Mouse (Mus musculus) hindbrain, embryonic 10.5 days (tissue): ENCODE results near the gene Adcy10. TPM values are rescaled to one million over a fixed set of nuclear protein-coding genes. Genes with fewer than 3 reads are reported as not detected.
A peak's percentile ranks its signal among the peaks of the same experiment; 100 is the strongest.

Experiments used
- DNase-seq: peaks from one replicate; pipeline ENCODE4 v3.0.0-alpha.2; 2017; ENCODE audit warnings: low spot score
- H3K27ac ChIP-seq: fragments of 300-500 bp; sonication (generic); 2 replicates; pipeline ENCODE4 v1.5.1; 2016; ENCODE audit warnings: mild to moderate bottlenecking, moderate library complexity
- H3K27me3 ChIP-seq: fragments of 300-500 bp; sonication (generic); 2 replicates; pipeline ENCODE4 v1.6.1; 2016; ENCODE audit warnings: mild to moderate bottlenecking; ENCODE audit not compliant: poor library complexity, insufficient read depth, severe bottlenecking
- H3K36me3 ChIP-seq: fragments of 300-500 bp; sonication (generic); 2 replicates; pipeline ENCODE4 v1.6.1; 2016; ENCODE audit warnings: mild to moderate bottlenecking, moderate library complexity
- H3K4me1 ChIP-seq: fragments of 300-500 bp; sonication (generic); replicated peaks from 2 replicates; pipeline ENCODE4 v1.6.1; 2016; ENCODE audit warnings: mild to moderate bottlenecking
- H3K4me3 ChIP-seq: fragments of 300-500 bp; sonication (generic); 2 replicates; pipeline ENCODE4 v1.5.1; 2016; ENCODE audit warnings: mild to moderate bottlenecking, moderate library complexity
- H3K9me3 ChIP-seq: fragments of 300-500 bp; sonication (generic); 2 replicates; pipeline ENCODE4 v1.6.1; 2016; ENCODE audit warnings: mild to moderate bottlenecking, moderate library complexity
- WGBS: fragments of 180-500 bp; shearing (Covaris S2); methylation state at CpG from one replicate; pipeline ENCODE4 v1.1.7; 2016; 5-methylcytosine and 5-hydroxymethylcytosine counted together
- polyA plus RNA-seq: library from polyadenylated mRNA; unstranded; fragments of >200 nt; fragmentation: Nextera tagmentation; extraction: Ambion mirVana; gene quantifications from 2 replicates; pipeline ENCODE4 v1.2.1, GENCODE M21; 2016

Adcy10 gene
- polyA plus RNA-seq, 1 experiment from 2014 or later = not detected

- no peak for DNase-seq
- WGBS = 87% methylated on average over 9 of the region's 9 CpGs
These were observed 74.1 kb downstream of the Adcy10 start for GRCm38 (mm10) chr1:165559073-165559472.

GRCm38 (mm10) chr1:165565283-165565682, 80.3 kb downstream of the Adcy10 start:
- WGBS = 93% methylated on average over 4 of the region's 4 CpGs
- no peaks in the 10 kb centered on the region for H3K4me1 ChIP-seq
- no peak for DNase-seq
- H3K36me3 ChIP-seq = no peaks in the 10 kb centered on the region
- H3K4me3 ChIP-seq = no peak overlapping the region
- H3K27ac ChIP-seq = no peak overlapping the region
- H3K9me3 ChIP-seq = no peaks in the 10 kb centered on the region
- H3K27me3 ChIP-seq = no peaks in the 10 kb centered on the region

More at GRCm38 (mm10) chr1:165559073-165559472, 74.1 kb downstream of the Adcy10 start:
- H3K27ac ChIP-seq = no peak overlapping the region
- H3K4me3 ChIP-seq = no peak overlapping the region
- no peaks in the 10 kb centered on the region for H3K36me3 ChIP-seq
- no peaks in the 10 kb centered on the region for H3K4me1 ChIP-seq
- no peaks in the 10 kb centered on the region for H3K9me3 ChIP-seq
- no peaks in the 10 kb centered on the region for H3K27me3 ChIP-seq

GRCm38 (mm10) chr1:165567466-165567865, 82.5 kb downstream of the Adcy10 start:
- no peaks in the 10 kb centered on the region for H3K9me3 ChIP-seq
- DNase-seq = no peak
- H3K4me3 ChIP-seq = no peak overlapping the region
- 75% methylated on average over 7 of the region's 7 CpGs for WGBS
- no peaks in the 10 kb centered on the region for H3K4me1 ChIP-seq
- H3K27me3 ChIP-seq = no peaks in the 10 kb centered on the region
- no peaks in the 10 kb centered on the region for H3K36me3 ChIP-seq
- H3K27ac ChIP-seq = no peak overlapping the region

DNA sequence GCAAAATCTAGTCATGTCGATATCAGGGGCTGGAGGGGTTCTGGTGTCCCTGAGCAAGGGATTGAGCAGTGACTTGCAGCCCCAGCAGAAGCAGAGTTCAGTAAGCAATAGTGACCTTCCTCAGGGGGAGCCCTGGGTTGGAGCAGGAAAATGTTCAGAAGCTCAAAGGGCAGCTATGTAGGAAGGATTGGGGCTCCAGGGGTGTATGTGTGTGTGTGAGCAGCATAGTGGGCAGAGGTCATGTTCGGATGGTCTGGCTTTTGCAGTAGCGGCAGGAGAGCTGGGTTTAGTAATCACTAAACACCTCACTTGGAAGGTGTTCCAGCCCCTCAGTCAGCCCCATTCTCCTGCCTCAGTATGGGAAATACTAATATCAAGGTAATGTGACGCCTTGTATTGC, 91.0 kb downstream of the Adcy10 start:
- no peaks in the 10 kb centered on the region for H3K36me3 ChIP-seq
- no peaks in the 10 kb centered on the region for H3K4me1 ChIP-seq
- H3K9me3 ChIP-seq = no peaks in the 10 kb centered on the region
- 80% methylated on average over 4 of the region's 4 CpGs for WGBS
- H3K27ac ChIP-seq = no peak overlapping the region
- no peak overlapping the region for H3K4me3 ChIP-seq
- H3K27me3 ChIP-seq = no peaks in the 10 kb centered on the region
- no peak for DNase-seq

- no peak for DNase-seq
- Histone ChIP-seq H3K4me3 (no peak overlapping the region), H3K36me3 (no peaks in the 10 kb centered on the region), H3K9me3 (no peaks in the 10 kb centered on the region), H3K27ac (no peak overlapping the region), H3K27me3 (no peaks in the 10 kb centered on the region), H3K4me1 (no peaks in the 10 kb centered on the region)
- WGBS = 82% methylated on average over 9 of the region's 9 CpGs
These were observed 91.6 kb downstream of the Adcy10 start for GRCm38 (mm10) chr1:165576459-165577112.

DNA sequence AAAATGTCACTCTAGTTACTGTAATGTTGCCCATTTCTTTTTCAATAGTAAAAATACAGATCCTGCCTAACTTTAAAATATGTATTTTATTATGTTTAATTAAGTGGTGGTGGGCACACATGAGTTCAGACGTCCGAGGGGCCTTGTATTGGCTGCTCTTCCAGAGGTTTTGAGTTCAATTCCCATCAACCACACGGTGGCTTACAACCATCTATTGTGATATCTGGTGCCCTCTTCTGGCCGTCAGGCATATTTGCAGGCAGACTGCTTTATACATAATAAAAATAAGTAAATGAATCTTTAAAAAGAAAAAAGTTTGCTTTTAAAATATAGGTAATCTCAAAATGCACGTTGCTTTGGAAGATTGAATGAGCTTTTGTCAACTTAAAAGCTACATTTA, 94.3 kb downstream of the Adcy10 start:
- Histone ChIP-seq H3K27ac (no peak overlapping the region), H3K36me3 (no peaks in the 10 kb centered on the region), H3K4me1 (peaks cover 2% of the 10 kb centered on the region; the same call in 1 of the 2 replicates), H3K27me3 (no peaks in the 10 kb centered on the region), H3K4me3 (no peak overlapping the region), H3K9me3 (no peaks in the 10 kb centered on the region)
- WGBS = 53% methylated on average over 5 of the region's 5 CpGs
- DNase-seq = no peak

- 97% methylated on average over 3 of the region's 3 CpGs for WGBS
- DNase-seq = no peak
- Histone ChIP-seq H3K27me3 (no peaks in the 10 kb centered on the region), H3K4me3 (no peak overlapping the region), H3K27ac (no peak overlapping the region), H3K36me3 (no peaks in the 10 kb centered on the region), H3K9me3 (no peaks in the 10 kb centered on the region), H3K4me1 (peaks cover 2% of the 10 kb centered on the region; the same call in 1 of the 2 replicates)
These were observed 96.3 kb downstream of the Adcy10 start for GRCm38 (mm10) chr1:165581255-165581654.

GRCm38 (mm10) chr1:165583529-165584184, 98.7 kb downstream of the Adcy10 start:
- Histone ChIP-seq H3K36me3 (no peaks in the 10 kb centered on the region), H3K9me3 (no peaks in the 10 kb centered on the region), H3K27me3 (no peaks in the 10 kb centered on the region), H3K4me1 (peaks cover 13% of the 10 kb centered on the region), H3K27ac (no peak overlapping the region), H3K4me3 (no peak overlapping the region)
- WGBS = 32% methylated on average over 12 of the region's 12 CpGs
- peak; percentile 85 for DNase-seq

DNA sequence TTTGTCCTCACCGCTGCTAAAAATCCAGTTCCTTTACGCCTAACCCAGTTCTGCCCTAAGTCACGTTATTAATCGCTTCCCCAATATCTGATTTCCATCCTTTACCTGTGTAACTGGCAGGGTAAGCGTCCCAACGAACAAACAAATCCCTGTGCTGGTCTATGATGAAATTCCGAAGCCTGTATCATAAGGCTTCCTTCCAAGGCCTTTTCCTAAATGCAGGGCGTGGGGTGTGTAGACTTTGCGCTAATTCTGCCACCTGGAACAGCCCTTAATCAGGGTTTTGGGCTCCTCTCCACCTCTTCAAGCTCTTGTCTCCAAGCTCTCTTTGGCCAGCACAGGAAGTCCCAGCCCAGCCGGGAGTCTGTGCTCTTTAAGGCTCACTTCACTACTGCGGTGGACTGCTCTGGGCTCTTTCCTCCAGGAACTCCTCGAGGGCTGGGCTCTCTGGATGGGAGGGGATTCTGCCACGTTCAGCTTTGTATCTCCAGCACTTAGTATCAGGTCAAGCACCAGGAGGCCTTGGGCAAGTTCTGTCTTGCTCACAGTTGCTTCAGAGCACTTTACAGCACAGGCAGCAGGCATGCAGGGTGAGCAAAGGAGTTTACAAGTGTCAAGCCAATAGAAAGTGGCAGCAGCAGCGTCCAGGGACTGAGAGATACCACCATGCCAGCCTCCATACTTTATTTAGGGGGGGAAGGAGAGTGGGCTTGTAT, 100.6 kb downstream of the Adcy10 start:
- Histone ChIP-seq H3K36me3 (peaks cover 3% of the 10 kb centered on the region), H3K4me3 (no peak overlapping the region), H3K4me1 (peaks cover 19% of the 10 kb centered on the region), H3K9me3 (no peaks in the 10 kb centered on the region), H3K27me3 (no peaks in the 10 kb centered on the region), H3K27ac (peak overlapping the region; percentile 40; the same call in 1 of the 2 replicates)
- WGBS = 69% methylated on average over 14 of the region's 14 CpGs
- no peak for DNase-seq

GRCm38 (mm10) chr1:165586366-165586765, 101.4 kb downstream of the Adcy10 start:
- Histone ChIP-seq H3K36me3 (peaks cover 11% of the 10 kb centered on the region), H3K27ac (no peak overlapping the region), H3K9me3 (no peaks in the 10 kb centered on the region), H3K4me3 (no peak overlapping the region), H3K27me3 (no peaks in the 10 kb centered on the region), H3K4me1 (peaks cover 19% of the 10 kb centered on the region)
- DNase-seq = no peak
- WGBS = 91% methylated on average over 1 of the region's 1 CpGs

- Histone ChIP-seq H3K27me3 (no peaks in the 10 kb centered on the region), H3K4me3 (no peak overlapping the region), H3K4me1 (peaks cover 17% of the 10 kb centered on the region), H3K9me3 (no peaks in the 10 kb centered on the region), H3K36me3 (peaks cover 26% of the 10 kb centered on the region), H3K27ac (peak overlapping the region; percentile 40; the same call in 1 of the 2 replicates)
- DNase-seq = no peak
- WGBS = 64% methylated on average over 8 of the region's 8 CpGs
These were observed 102.9 kb downstream of the Adcy10 start for GRCm38 (mm10) chr1:165587845-165588244.

- no peaks in the 10 kb centered on the region for H3K9me3 ChIP-seq
- no peaks in the 10 kb centered on the region for H3K27me3 ChIP-seq
- peak overlapping the region; percentile 46; the same call in 1 of the 2 replicates for H3K27ac ChIP-seq
- 50% methylated on average over 10 of the region's 10 CpGs for WGBS
- H3K36me3 ChIP-seq = peaks cover 40% of the 10 kb centered on the region
- no peak for DNase-seq
- no peak overlapping the region for H3K4me3 ChIP-seq
- H3K4me1 ChIP-seq = peaks cover 17% of the 10 kb centered on the region
These were observed 104.5 kb downstream of the Adcy10 start for GRCm38 (mm10) chr1:165589280-165590048.
